Mouse (Mus musculus): ENCODE measurements around the gene 4931429L15Rik. TPM values are rescaled to one million over a fixed set of nuclear protein-coding genes. Genes with fewer than 3 reads are reported as not detected.

4931429L15Rik gene
- polyA plus RNA-seq, 1 experiment from 2014 or later = not detected

DNA sequence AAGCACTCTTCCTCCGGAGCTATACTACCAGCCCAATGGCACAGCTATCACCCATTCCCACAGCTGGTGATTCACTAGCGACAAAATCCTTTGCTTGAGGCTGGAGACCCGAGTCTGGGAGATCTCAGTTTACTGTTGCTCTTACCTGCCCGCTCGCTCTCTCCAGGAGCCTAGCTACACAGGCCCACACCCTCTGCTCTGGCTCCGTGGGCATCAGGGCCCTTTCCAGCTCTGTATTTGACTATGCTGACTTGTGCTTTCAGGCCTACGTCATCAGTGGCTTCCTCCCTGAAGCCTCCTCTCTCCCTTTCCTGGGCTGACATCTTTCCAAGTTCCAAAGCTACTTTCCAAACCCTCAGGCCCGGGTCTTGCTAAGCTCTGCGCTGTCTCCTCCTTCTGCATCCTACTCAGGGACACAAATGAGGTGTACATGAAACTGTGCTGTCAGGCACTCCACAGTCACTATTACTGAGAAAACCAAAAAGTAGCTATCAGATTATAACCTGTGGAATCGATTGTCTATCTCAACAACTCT is 15.7 kb upstream of the 4931429L15Rik start:
- WGBS = 80% methylated on average over 10 of the region's 10 CpGs
- no peak overlapping the region for H3K27ac ChIP-seq
- no peak overlapping the region for H3K4me3 ChIP-seq (replicated peaks; ENCODE audit: low read depth, low read length)
- no peaks in the 10 kb centered on the region for H3K4me1 ChIP-seq (replicated peaks; ENCODE audit: insufficient read depth, low read length)
- H3K4me2 ChIP-seq (ENCODE audit: low read length) = no peak overlapping the region
- no peaks in the 10 kb centered on the region for H3K9me3 ChIP-seq (replicated peaks; ENCODE audit: low read length)
- ATAC-seq (replicated peaks; ENCODE audit: low FRiP score, low read depth) = no peak
- no peaks in the 10 kb centered on the region for H3K36me3 ChIP-seq (ENCODE audit: insufficient read depth, low read length)
- no peak for DNase-seq (ENCODE audit: low spot score)
- TF ChIP-seq CTCF (IDR thresholded peaks at IDR 0.05; ENCODE audit: low read depth) = no peak
- H3K27me3 ChIP-seq (ENCODE audit: insufficient read depth, low read length) = no peaks in the 10 kb centered on the region
- no peak overlapping the region for H3K9ac ChIP-seq (ENCODE audit: low read depth, low read length)

DNA sequence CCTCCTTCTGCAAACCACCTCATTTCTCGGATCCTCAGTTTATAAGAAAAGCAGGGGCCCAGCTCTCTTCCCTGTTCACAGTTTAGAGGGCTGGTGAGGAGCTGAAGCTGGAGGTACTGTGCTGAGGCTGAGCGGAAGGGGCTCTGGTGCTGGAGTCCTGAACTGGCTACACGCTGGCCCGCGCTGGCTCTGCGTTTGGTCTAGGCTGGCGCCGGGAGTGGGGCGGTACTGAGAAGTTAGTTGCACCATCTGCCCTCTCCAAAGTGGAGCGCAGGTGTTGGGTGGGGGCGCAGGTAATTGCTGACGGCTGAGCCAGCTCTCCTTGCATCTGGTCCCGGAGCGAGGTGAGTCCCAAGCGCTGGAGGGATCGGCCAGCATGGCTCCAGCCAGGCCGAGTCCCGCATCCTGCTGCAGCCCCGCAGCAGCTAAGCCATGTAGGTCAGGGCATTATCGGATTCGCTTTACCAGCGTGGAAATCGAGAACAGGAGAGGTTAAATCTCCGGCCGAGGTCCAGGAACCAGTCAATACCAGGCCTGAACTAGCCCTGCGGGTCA is 14.8 kb upstream of the 4931429L15Rik start:
- H3K9ac ChIP-seq (ENCODE audit: low read depth, low read length) = no peak overlapping the region
- no peaks in the 10 kb centered on the region for H3K4me1 ChIP-seq (replicated peaks; ENCODE audit: insufficient read depth, low read length)
- no peaks in the 10 kb centered on the region for H3K36me3 ChIP-seq (ENCODE audit: insufficient read depth, low read length)
- H3K27me3 ChIP-seq (ENCODE audit: insufficient read depth, low read length) = no peaks in the 10 kb centered on the region
- WGBS = 49% methylated on average over 26 of the region's 26 CpGs
- ATAC-seq (replicated peaks; ENCODE audit: low FRiP score, low read depth) = no peak
- no peak overlapping the region for H3K4me2 ChIP-seq (ENCODE audit: low read length)
- no peak for TF ChIP-seq CTCF (IDR thresholded peaks at IDR 0.05; ENCODE audit: low read depth)
- DNase-seq (ENCODE audit: low spot score) = no peak
- no peaks in the 10 kb centered on the region for H3K9me3 ChIP-seq (replicated peaks; ENCODE audit: low read length)
- H3K27ac ChIP-seq = no peak overlapping the region
- no peak overlapping the region for H3K4me3 ChIP-seq (replicated peaks; ENCODE audit: low read depth, low read length)

DNA sequence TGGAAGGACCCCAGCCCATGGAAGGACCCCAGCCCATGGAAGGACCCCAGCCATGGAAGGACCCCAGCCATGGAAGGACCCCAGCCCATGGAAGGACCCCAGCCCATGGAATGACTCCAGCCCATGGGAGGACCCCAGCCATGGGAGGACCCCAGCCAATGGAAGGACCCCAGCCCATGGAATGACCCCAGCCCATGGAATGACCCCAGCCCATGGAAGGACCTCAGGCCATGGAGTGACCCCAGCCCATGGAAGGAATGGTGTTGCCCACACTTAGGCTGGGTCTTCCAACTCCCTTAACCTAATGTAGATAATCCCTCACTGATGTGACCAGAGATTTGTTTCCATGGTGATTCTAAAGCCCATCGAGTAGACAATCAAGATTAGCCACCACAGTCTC is 11.5 kb upstream of the 4931429L15Rik start:
- no peaks in the 10 kb centered on the region for H3K9me3 ChIP-seq (replicated peaks; ENCODE audit: low read length)
- no peaks in the 10 kb centered on the region for H3K27me3 ChIP-seq (ENCODE audit: insufficient read depth, low read length)
- H3K4me1 ChIP-seq (replicated peaks; ENCODE audit: insufficient read depth, low read length) = 0 out of 2 replicates have a peak, but pooled peaks cover 7% of the 10 kb centered on the region
- ATAC-seq (replicated peaks; ENCODE audit: low FRiP score, low read depth) = no peak
- 91% methylated on average over 1 of the region's 1 CpGs for WGBS
- no peak overlapping the region for H3K27ac ChIP-seq
- H3K4me3 ChIP-seq (replicated peaks; ENCODE audit: low read depth, low read length) = no peak overlapping the region
- H3K9ac ChIP-seq (ENCODE audit: low read depth, low read length) = no peak overlapping the region
- H3K36me3 ChIP-seq (ENCODE audit: insufficient read depth, low read length) = no peaks in the 10 kb centered on the region
- no peak for DNase-seq (ENCODE audit: low spot score)
- no peak for TF ChIP-seq CTCF (IDR thresholded peaks at IDR 0.05; ENCODE audit: low read depth)
- no peak overlapping the region for H3K4me2 ChIP-seq (ENCODE audit: low read length)

DNA sequence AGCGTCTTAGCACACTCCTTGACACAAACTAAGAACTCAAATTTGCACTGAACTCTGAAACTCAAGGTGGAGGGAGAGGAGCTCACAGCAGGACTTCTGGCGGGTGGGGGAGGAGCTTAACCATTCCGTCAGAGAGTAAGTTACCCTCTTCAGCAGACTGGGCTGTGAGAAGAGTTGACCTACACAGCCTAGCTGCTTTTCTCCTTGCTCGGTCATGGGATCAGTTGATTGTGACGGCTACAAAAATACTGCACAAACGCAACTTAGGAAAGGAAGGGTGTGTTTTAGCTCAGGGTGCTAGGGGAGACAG is 10.8 kb upstream of the 4931429L15Rik start:
- H3K9ac ChIP-seq (ENCODE audit: low read depth, low read length) = no peak overlapping the region
- H3K27me3 ChIP-seq (ENCODE audit: insufficient read depth, low read length) = no peaks in the 10 kb centered on the region
- no peak overlapping the region for H3K27ac ChIP-seq
- H3K4me3 ChIP-seq (replicated peaks; ENCODE audit: low read depth, low read length) = no peak overlapping the region
- DNase-seq (ENCODE audit: low spot score) = no peak
- no peaks in the 10 kb centered on the region for H3K36me3 ChIP-seq (ENCODE audit: insufficient read depth, low read length)
- no peak for TF ChIP-seq CTCF (IDR thresholded peaks at IDR 0.05; ENCODE audit: low read depth)
- ATAC-seq (replicated peaks; ENCODE audit: low FRiP score, low read depth) = no peak
- H3K4me2 ChIP-seq (ENCODE audit: low read length) = no peak overlapping the region
- H3K9me3 ChIP-seq (replicated peaks; ENCODE audit: low read length) = no peaks in the 10 kb centered on the region
- WGBS = 57% methylated on average over 6 of the region's 6 CpGs
- 0 out of 2 replicates have a peak, but pooled peaks cover 7% of the 10 kb centered on the region for H3K4me1 ChIP-seq (replicated peaks; ENCODE audit: insufficient read depth, low read length)

DNA sequence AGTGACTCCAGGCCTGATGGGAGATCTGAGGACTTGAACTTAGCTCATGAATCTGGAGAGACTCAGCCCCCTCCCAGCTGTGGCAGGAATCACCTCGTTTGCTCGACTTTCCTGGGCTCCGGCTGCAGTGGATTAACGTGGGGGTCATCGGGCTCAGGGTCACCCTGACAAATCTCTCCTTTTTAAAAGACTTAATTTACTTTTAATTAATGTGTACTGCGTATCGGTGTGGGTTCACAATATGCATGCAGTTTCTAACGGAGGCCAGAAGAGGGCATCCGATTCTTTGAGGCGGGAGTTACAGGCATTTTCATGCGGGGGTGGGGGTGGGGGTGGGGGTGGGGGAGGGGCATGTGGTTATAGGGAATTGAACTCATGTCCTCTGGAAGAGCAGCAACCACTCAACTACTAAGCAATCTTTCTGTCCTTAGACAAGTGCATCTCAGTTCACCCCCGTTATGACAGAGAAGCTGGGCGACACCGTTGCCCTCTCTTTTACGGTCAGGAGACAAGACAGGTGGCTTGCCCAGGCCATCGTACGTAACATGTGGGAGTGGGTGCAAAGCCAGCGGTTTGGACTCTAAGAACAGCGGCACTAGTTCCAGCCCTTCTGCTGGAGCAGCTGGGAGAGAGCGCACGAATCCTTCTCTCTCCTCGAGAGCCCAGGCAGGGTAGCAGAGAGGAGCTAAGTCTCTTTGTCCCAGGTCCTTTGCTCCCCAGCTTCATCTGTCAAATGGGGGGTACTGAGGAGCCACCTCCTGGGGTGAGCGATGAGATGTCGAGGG is 10.2 kb upstream of the 4931429L15Rik start:
- Histone ChIP-seq H3K4me2 (ENCODE audit: low read length) (0 out of 2 replicates have a peak overlapping the region, but pooled peaks have one; percentile 54), H3K27me3 (ENCODE audit: insufficient read depth, low read length) (no peaks in the 10 kb centered on the region), H3K4me3 (replicated peaks; ENCODE audit: low read depth, low read length) (no peak overlapping the region), H3K27ac (no peak overlapping the region), H3K9ac (ENCODE audit: low read depth, low read length) (no peak overlapping the region), H3K4me1 (replicated peaks; ENCODE audit: insufficient read depth, low read length) (0 out of 2 replicates have a peak, but pooled peaks cover 7% of the 10 kb centered on the region), H3K36me3 (ENCODE audit: insufficient read depth, low read length) (no peaks in the 10 kb centered on the region), H3K9me3 (replicated peaks; ENCODE audit: low read length) (no peaks in the 10 kb centered on the region)
- ATAC-seq (replicated peaks; ENCODE audit: low FRiP score, low read depth) = no peak
- peak; percentile 12; the same call in 1 of the 2 replicates for TF ChIP-seq CTCF (IDR thresholded peaks at IDR 0.05; ENCODE audit: low read depth)
- no peak for DNase-seq (ENCODE audit: low spot score)
- 32% methylated on average over 24 of the region's 24 CpGs for WGBS

DNA sequence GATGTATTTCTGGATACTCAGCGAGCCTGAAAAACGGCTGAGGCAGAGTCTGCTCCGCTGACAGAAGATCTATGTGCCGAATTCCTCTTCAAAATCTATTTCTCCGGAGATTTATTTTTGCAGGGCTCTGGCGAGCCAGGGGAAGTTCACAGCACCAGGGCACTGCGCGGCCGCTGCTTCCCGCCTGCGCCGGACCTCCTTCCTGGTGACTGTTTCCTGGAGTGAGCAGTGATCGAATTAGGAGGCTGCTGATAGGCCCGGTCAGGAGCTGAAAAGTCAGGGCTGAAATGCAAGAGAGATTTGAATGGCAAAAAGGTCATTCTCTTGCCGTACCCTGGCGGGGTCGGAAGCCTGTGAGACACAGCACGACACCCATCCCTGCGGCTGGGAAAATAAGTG is 9.5 kb upstream of the 4931429L15Rik start:
- Histone ChIP-seq H3K27ac (no peak overlapping the region), H3K9me3 (replicated peaks; ENCODE audit: low read length) (no peaks in the 10 kb centered on the region), H3K36me3 (ENCODE audit: insufficient read depth, low read length) (no peaks in the 10 kb centered on the region), H3K27me3 (ENCODE audit: insufficient read depth, low read length) (no peaks in the 10 kb centered on the region), H3K4me1 (replicated peaks; ENCODE audit: insufficient read depth, low read length) (0 out of 2 replicates have a peak, but pooled peaks cover 7% of the 10 kb centered on the region), H3K4me3 (replicated peaks; ENCODE audit: low read depth, low read length) (peak overlapping the region; percentile 24; the same call in 1 of the 2 replicates), H3K4me2 (ENCODE audit: low read length) (peak overlapping the region; percentile 54), H3K9ac (ENCODE audit: low read depth, low read length) (peak overlapping the region; percentile 47)
- TF ChIP-seq CTCF (IDR thresholded peaks at IDR 0.05; ENCODE audit: low read depth) = no peak
- DNase-seq (ENCODE audit: low spot score) = peak; percentile 60
- no peak for ATAC-seq (replicated peaks; ENCODE audit: low FRiP score, low read depth)
- WGBS = 4% methylated on average over 19 of the region's 19 CpGs
